Mouse (Mus musculus) kidney, embryonic 14.5 days (tissue): ENCODE measurements at regions not wholly inside any gene's neighbourhood (a gene's known extent, or its start where the extent isn't known, plus 50 kb on each side); places are given as distances from the start of the nearest gene placed in this dataset.

ENCODE experiments used
- ATAC-seq: fragments of 200-750 bp; cut with Nextera tagmentation; 2 replicates; pipeline ENCODE4 v1.8.0; 2017; ENCODE audit warnings: moderate number of reproducible peaks, mild to moderate bottlenecking, moderate TSS enrichment, moderate library complexity; ENCODE audit not compliant: low FRiP score, low TSS enrichment
- H3K27ac ChIP-seq: fragments of 300-500 bp; sonication (generic); 2 replicates; pipeline ENCODE4 v1.5.1; 2014; ENCODE audit warnings: low read depth, mild to moderate bottlenecking, low read length, moderate library complexity, mixed read lengths
- H3K27me3 ChIP-seq: fragments of 300-500 bp; sonication (generic); 2 replicates; pipeline ENCODE4 v1.6.1; 2014; ENCODE audit warnings: mild to moderate bottlenecking, low read length; ENCODE audit not compliant: control insufficient read depth, insufficient read depth
- H3K36me3 ChIP-seq: fragments of 300-500 bp; sonication (generic); 2 replicates; pipeline ENCODE4 v1.6.1; 2014; ENCODE audit warnings: low read length, mixed read lengths; ENCODE audit not compliant: control insufficient read depth, insufficient read depth
- H3K4me1 ChIP-seq: fragments of 300-500 bp; sonication (generic); 2 replicates; pipeline ENCODE4 v1.6.1; 2014; ENCODE audit warnings: low read length, mixed read lengths; ENCODE audit not compliant: control insufficient read depth, insufficient read depth
- H3K4me2 ChIP-seq: fragments of 300-500 bp; sonication (generic); replicated peaks from 2 replicates; pipeline ENCODE4 v1.6.1; 2014; ENCODE audit warnings: low read depth, mild to moderate bottlenecking, low read length
- H3K4me3 ChIP-seq: fragments of 300-500 bp; sonication (generic); 2 replicates; pipeline ENCODE4 v1.5.1; 2014; ENCODE audit warnings: mild to moderate bottlenecking, low read length
- H3K9ac ChIP-seq: fragments of 300-500 bp; sonication (generic); 2 replicates; pipeline ENCODE4 v1.6.1; 2014; ENCODE audit warnings: low read depth, mild to moderate bottlenecking, low read length, moderate library complexity
- H3K9me3 ChIP-seq: fragments of 300-500 bp; sonication (generic); 2 replicates; pipeline ENCODE4 v1.6.1; 2016; ENCODE audit warnings: low read length; ENCODE audit not compliant: control insufficient read depth
- WGBS: fragments of 180-500 bp; shearing (Covaris S2); extraction: QIAGEN DNeasy Blood & Tissue Kit; methylation state at CpG from one replicate; pipeline ENCODE4 v1.1.7; 2014; 5-methylcytosine and 5-hydroxymethylcytosine counted together

DNA sequence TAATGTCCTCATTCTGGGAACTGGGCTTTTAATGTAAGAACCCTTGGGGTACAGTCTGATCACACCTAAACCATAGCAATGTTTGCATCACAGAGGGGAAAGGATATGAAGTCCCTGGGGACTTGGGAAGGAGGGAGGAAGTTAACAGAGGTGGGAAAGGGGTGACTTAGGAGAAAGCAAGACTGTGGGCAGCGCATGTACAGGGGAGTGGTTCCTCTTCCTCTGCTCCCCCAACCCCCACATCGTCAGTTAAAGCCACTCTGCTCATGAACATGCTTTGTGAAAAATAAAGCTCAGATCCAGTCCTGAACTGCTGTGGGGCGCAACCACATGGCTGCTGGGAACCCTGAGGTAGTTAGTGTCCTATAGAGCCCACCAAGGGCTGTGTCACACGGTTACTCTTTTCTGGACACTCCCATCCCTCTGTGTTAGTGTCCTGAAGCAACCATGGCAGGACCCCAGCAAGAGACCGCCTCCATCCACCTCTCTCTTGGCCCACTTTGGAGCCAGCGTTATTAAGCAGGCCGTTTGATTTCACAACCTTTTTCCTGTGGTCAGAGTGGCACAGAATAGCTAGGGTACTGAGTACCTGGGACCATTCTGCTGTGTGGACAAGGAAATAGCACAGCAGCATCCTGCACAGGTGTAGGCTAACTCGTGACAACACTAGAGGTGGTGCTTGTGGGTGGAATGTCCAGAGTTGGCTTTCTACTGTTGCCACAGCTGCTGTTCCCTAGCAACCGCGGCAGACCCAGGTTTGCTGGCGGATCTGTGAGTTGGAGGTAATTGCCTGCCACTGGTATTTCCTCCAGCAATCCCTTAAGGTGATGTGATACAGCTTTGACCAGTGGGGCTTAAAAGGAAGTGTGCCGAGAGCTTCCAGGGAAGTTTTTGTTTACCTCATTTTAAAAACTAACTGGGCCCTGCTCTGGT, 50.3 kb upstream of the Cpeb4 start:
- Histone ChIP-seq H3K4me2 (no peak overlapping the region), H3K4me1 (0 out of 2 replicates have a peak, but pooled peaks cover 2% of the 10 kb centered on the region), H3K4me3 (no peak overlapping the region), H3K36me3 (no peaks in the 10 kb centered on the region), H3K9ac (no peak overlapping the region), H3K27ac (no peak overlapping the region), H3K9me3 (no peaks in the 10 kb centered on the region), H3K27me3 (no peaks in the 10 kb centered on the region)
- peak; percentile 80 for ATAC-seq
- 44% methylated on average over 12 of the region's 12 CpGs for WGBS
